ENCODE assay signal across 27 mouse cellular contexts in the genomic region with DNA sequence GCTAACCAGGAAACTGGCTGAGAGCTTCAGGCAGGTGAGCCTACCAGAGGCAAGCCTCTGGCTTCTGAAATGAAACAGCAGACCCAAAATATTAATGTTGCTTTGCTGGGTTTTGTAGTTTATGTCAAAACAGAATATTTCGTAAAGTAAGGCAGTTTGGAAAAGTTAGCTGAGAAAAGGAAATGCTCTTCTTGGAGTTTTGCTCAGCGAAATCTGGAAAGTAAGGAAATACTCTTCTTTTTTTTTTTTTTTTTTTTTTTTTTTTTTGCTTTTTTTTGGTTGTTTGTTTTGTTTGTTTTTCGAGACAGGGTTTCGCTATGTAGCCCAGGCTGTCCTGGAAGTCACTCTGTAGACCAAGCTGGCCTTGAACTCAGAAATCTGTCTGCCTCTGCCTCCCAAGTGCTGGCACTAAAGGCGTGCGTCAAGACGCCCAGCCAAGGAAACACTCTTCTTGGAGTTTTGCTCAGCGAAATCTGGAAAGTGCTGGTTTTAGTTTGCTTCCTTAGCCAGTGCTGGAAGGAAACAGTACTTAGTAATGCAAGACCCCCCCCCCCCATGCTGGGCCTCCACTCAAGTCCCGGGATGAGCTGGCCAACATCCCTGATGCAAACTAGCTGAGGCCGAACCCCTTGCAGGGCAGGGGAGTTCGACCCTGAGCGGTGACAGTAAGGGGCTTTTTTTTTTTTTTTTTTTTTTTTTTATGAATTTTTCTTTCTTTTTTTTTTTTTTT. TPM values are rescaled to one million over a fixed set of nuclear protein-coding genes. Genes with fewer than 3 reads are reported as not detected.
DNase-seq lines count a peak whose midpoint lies in the region; ATAC-seq and TF ChIP-seq lines count a peak whose summit lies in the region.
"Had no signal": no experiment of that assay in that cellular context is flagged by ENCODE, and none has a peak within 500 bp of the region (broad histone marks: within the 10 kb centered on the region; RNA-seq: fewer than 3 reads in every experiment).

No protein-coding gene starts in this region.

- 70% methylated on average over 12 of the region's 12 CpGs for WGBS in bone marrow, adult 2 months
- WGBS in liver, embryonic 16.5 days (ENCODE audit: insufficient replicate concordance): 79% methylated on average over 12 of the region's 12 CpGs

- in situ Hi-C loops in CH12.LX (cut with MboI; ENCODE audit: low pct_ligation_motif_present, low pct_unique_long_range_greater_than_20kb, low sequenced_read_pairs): no loop called here

- TF ChIP-seq POLR2A in CH12.LX (IDR thresholded peaks at IDR 0.05; ENCODE audit: low read depth, low read length): no peak
- no peak for TF ChIP-seq POLR2A in bone marrow, adult 2 months (IDR thresholded peaks at IDR 0.05; ENCODE audit: borderline replicate concordance, control insufficient read depth, low read depth, low read length)

- no peak for TF ChIP-seq CTCF in CH12.LX (conservative IDR thresholded peaks at IDR 0.05 in 1 of 2, IDR thresholded peaks at IDR 0.05 in 1 of 2; ENCODE audit: low read depth in 2 of 2, low read length in 2 of 2)
- no peak for TF ChIP-seq CTCF in bone marrow, adult 2 months (IDR thresholded peaks at IDR 0.05; ENCODE audit: control insufficient read depth, insufficient read depth, low read length)

- dilution Hi-C loops in CH12.LX (cut with MboI; ENCODE audit: extremely low pct_ligation_motif_present, extremely low pct_unique_long_range_greater_than_20kb, low sequenced_read_pairs): no loop called here

- peak overlapping the region; percentile 19 for H3K4me2 ChIP-seq in CH12.LX (ENCODE audit: insufficient read depth, low read depth, poor library complexity, severe bottlenecking)
- peak overlapping the region; percentile 46 for H3K4me2 ChIP-seq in liver, embryonic 16.5 days (ENCODE audit: low read depth, low read length)
- H3K4me2 ChIP-seq: forebrain, embryonic 13.5 days; kidney, embryonic 15.5 days; lung, embryonic 14.5 days; neural tube, embryonic 12.5 days had no signal

- peaks cover 13 to 24% of the 10 kb centered on the region in 2 experiments for H3K36me3 ChIP-seq in CH12.LX (replicated peaks in 1 of 2; ENCODE audit: control insufficient read depth in 1 of 2, insufficient read depth in 1 of 2, low read length in 1 of 2)
- H3K36me3 ChIP-seq in liver, embryonic 16.5 days (ENCODE audit: control insufficient read depth, insufficient read depth): peaks cover 20% of the 10 kb centered on the region

- H3K9me3 ChIP-seq in CH12.LX (replicated peaks; ENCODE audit: low read length): no peaks in the 10 kb centered on the region
- no peaks in the 10 kb centered on the region for H3K9me3 ChIP-seq in liver, embryonic 16.5 days (replicated peaks; ENCODE audit: control insufficient read depth, low read length)
- H3K9me3 ChIP-seq: forebrain, embryonic 13.5 days; hindbrain, embryonic 13.5 days; kidney, embryonic 15.5 days; midbrain, embryonic 10.5 days; neural tube, embryonic 12.5 days had no signal

- no peak overlapping the region; the same call in 1 of the 2 replicates for H3K9ac ChIP-seq in CH12.LX (ENCODE audit: insufficient read depth, low read depth)
- peak overlapping the region; percentile 48 for H3K9ac ChIP-seq in liver, embryonic 16.5 days (ENCODE audit: low read depth, low read length)
- H3K9ac ChIP-seq: forebrain, embryonic 13.5 days; hindbrain, embryonic 13.5 days; kidney, embryonic 15.5 days; lung, embryonic 14.5 days; neural tube, embryonic 12.5 days had no signal

- peaks cover 0 to 50% of the 10 kb centered on the region in 2 experiments; a peak in 2 of 4 replicates for H3K4me1 ChIP-seq in CH12.LX (ENCODE audit: control insufficient read depth in 1 of 2, insufficient read depth in 2 of 2)
- H3K4me1 ChIP-seq in bone marrow, adult 2 months (ENCODE audit: control insufficient read depth, insufficient read depth, low read length): no peaks in the 10 kb centered on the region; the same call in 1 of the 2 replicates
- H3K4me1 ChIP-seq in liver, embryonic 16.5 days (ENCODE audit: control insufficient read depth, low read depth, low read length): peaks cover 20% of the 10 kb centered on the region

- no peak overlapping the region for H3K27ac ChIP-seq in CH12.LX (ENCODE audit: insufficient read depth, low read depth)
- H3K27ac ChIP-seq in bone marrow, adult 2 months (ENCODE audit: control insufficient read depth, insufficient read depth, low read depth, low read length, poor library complexity): 0 out of 2 replicates have a peak overlapping the region, but pooled peaks have one; percentile 19
- no peak overlapping the region for H3K27ac ChIP-seq in liver, embryonic 16.5 days (ENCODE audit: low read length)
- H3K27ac ChIP-seq: forebrain, embryonic 13.5 days; hindbrain, embryonic 13.5 days; kidney, embryonic 15.5 days; midbrain, embryonic 10.5 days; neural tube, embryonic 12.5 days had no signal

- H3K79me2 ChIP-seq in CH12.LX (replicated peaks; ENCODE audit: control insufficient read depth, extremely low read depth, insufficient read depth, poor library complexity, severe bottlenecking): peaks cover 49% of the 10 kb centered on the region

- TF ChIP-seq EP300 in CH12.LX (IDR thresholded peaks at IDR 0.05; ENCODE audit: low read length): no peak

- no peak overlapping the region for H3K4me3 ChIP-seq in CH12.LX (replicated peaks in 1 of 3; ENCODE audit: low read depth in 2 of 3, low read length in 2 of 3, poor library complexity in 1 of 3)
- H3K4me3 ChIP-seq in bone marrow, adult 2 months (replicated peaks; ENCODE audit: control insufficient read depth, low read depth, low read length): no peak overlapping the region
- peak overlapping the region; percentile 31; the same call in 1 of the 2 replicates for H3K4me3 ChIP-seq in liver, embryonic 16.5 days (ENCODE audit: low read depth, low read length)
- H3K4me3 ChIP-seq: forebrain, embryonic 13.5 days; hindbrain, embryonic 13.5 days; kidney, embryonic 15.5 days; midbrain, embryonic 10.5 days; myocyte; neural tube, embryonic 12.5 days had no signal

- TF ChIP-seq RAD21 in CH12.LX (IDR thresholded peaks at IDR 0.05; ENCODE audit: low read depth, low read length): no peak

- H3K27me3 ChIP-seq in CH12.LX (replicated peaks): no peaks in the 10 kb centered on the region
- no peaks in the 10 kb centered on the region for H3K27me3 ChIP-seq in liver, embryonic 16.5 days (ENCODE audit: control insufficient read depth, insufficient read depth, low read depth, low read length)
- H3K27me3 ChIP-seq: forebrain, embryonic 13.5 days; hindbrain, embryonic 13.5 days; kidney, embryonic 15.5 days; neural tube, embryonic 12.5 days; Patski had no signal

- DNase-seq in heart, adult 11 months: peak; percentile 69
- no peak for DNase-seq in heart, postnatal 4 days
- no peak for DNase-seq in CH12.LX (ENCODE audit: extremely low read depth)
- no peak for DNase-seq in kidney, postnatal 10 days
- DNase-seq in kidney, adult 8-10 months: no peak
- DNase-seq: adrenal gland, postnatal 10 days; cerebellum, adult 11 months; cerebellum, adult 9-10 months; gastrocnemius, postnatal 10 days; heart, postnatal 36 days; kidney, adult 11 months; kidney, postnatal 36 days; layer of hippocampus, postnatal 36 days; left cerebral cortex, postnatal 4 days; lung, embryonic 14.5 days; lung, postnatal 14 days; thymus, adult 2 months; thymus, postnatal 36 days had no signal

- no peak for ATAC-seq in liver, embryonic 16.5 days (ENCODE audit: low read depth)
- ATAC-seq: forebrain, embryonic 13.5 days; Patski had no signal

TF ChIP-seq in CH12.LX, 34 proteins besides CTCF, POLR2A, EP300 and RAD21:
- TF ChIP-seq ZNF384 (IDR thresholded peaks at IDR 0.05; ENCODE audit: low read depth, low read length): peak; percentile 50
- TF ChIP-seq IRF4 (IDR thresholded peaks at IDR 0.05; ENCODE audit: low read depth, low read length): peak; percentile 76
- no peak for TF ChIP-seq TCF12 (IDR thresholded peaks at IDR 0.05; ENCODE audit: low read depth, low read length)
- TF ChIP-seq GABPA (IDR thresholded peaks at IDR 0.05; ENCODE audit: insufficient replicate concordance, low read depth, low read length): no peak
- no peak for TF ChIP-seq MEF2A (IDR thresholded peaks at IDR 0.05; ENCODE audit: borderline replicate concordance, low read depth, low read length)
- TF ChIP-seq MAZ (IDR thresholded peaks at IDR 0.05; ENCODE audit: low read depth, low read length): 0 out of 2 replicates have a peak, but pooled peaks have one; percentile 21
- TF ChIP-seq RCOR1 (conservative IDR thresholded peaks at IDR 0.05; ENCODE audit: low read depth, low read length): no peak
- no peak for TF ChIP-seq SIN3A (IDR thresholded peaks at IDR 0.05; ENCODE audit: low read length)

RNA-seq across cellular contexts. Expression of a gene that starts 3.8 kb away (rescaled TPM):
- total RNA-seq in heart, postnatal 4 days (2021): 10 to 100 TPM; 28.6 to 29.8 TPM
- total RNA-seq in CH12.LX (2012; rRNA removed) (44.0 and 50.7 TPM in 2 replicates), CH12.LX (2014; rRNA removed) (73.1 and 73.2 TPM in 2 replicates)
- polyA plus RNA-seq in CH12.LX (2012; ENCODE audit: insufficient read length, low read depth): 41.9 and 50.5 TPM in 2 replicates
- 30.4 and 51.5 TPM in 2 replicates for polyA plus RNA-seq in bone marrow, adult 2 months (2011; ENCODE audit: insufficient read depth, insufficient read length, low replicate concordance, missing spikeins)
- 69.7 and 71.3 TPM in 2 replicates for polyA plus RNA-seq in liver, embryonic 16.5 days (2015; fragmentation: Nextera tagmentation; extraction: Ambion mirVana)

RNA-seq across cellular contexts. Expression of a gene that starts 23.0 kb away (rescaled TPM):
- total RNA-seq in heart, postnatal 4 days (2021): 10 to 100 TPM; 61.0 to 71.0 TPM
- 132 and 145 TPM in 2 replicates for total RNA-seq in CH12.LX (2012; rRNA removed)
- 772 and 843 TPM in 2 replicates for total RNA-seq in CH12.LX (2014; rRNA removed)
- 149 and 309 TPM in 2 replicates for polyA plus RNA-seq in CH12.LX (2012; ENCODE audit: insufficient read length, low read depth)
- 920 and 2,064 TPM in 2 replicates for polyA plus RNA-seq in bone marrow, adult 2 months (2011; ENCODE audit: insufficient read depth, insufficient read length, low replicate concordance, missing spikeins)
- polyA plus RNA-seq in liver, embryonic 16.5 days (2015; fragmentation: Nextera tagmentation; extraction: Ambion mirVana): 34.8 and 54.9 TPM in 2 replicates
